Mouse (Mus musculus) embryo, embryonic 11 days (tissue): ENCODE results near the gene Wnk4.

Experiments used
- DNase-seq: peaks from one replicate; pipeline ENCODE4 v3.0.0-alpha.2; 2015

Gene Wnk4

GRCm38 (mm10) chr11:101245071-101245470 is 15.3 kb upstream of the Wnk4 start:
- DNase-seq, result peak; percentile 74

DNA sequence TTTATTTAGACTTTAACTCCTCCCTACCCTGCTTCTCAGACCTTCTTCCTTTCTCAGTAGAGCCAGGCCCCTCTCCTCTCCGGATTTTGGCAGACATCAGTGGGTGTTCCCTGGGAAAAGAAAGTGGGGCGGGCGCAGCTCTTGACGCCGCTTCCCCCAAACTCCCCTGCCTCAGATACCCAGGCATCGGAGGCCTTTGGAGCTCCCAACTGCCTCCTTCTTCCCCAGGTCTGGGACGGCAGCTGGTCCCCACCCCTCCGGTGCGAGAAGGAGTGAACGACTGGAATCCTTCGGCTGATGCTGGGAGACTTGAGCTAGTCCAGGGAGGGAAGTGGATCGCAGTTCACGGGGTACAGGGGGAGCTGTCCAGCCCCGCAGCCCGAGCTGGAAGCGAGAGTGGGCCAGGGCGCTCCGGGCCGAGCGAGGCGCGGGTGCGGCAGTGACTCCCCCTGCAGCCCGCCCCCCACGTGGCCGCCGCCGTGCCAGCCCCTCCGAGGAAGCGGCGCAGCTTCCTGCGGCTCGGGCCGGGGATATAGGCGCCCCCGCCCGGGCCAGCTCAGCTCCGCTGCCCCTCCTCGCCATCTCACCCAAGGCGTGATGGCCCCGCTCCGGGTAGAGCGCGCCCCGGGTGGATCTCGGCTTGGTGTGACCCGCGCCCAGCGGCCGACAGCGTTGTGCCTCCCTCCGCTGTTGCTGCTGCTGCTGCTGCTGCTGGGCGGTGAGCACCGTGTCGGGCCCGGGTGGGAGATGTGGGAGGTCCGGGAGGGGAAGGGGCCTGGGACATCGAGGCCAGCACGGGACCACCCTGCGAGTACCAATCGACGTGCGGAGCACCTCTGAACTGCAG is 14.3 kb upstream of the Wnk4 start, which contains the start of gene Ramp2:
Gene Ramp2 (plus strand): TSS at position 174 of the 847 bp plus-strand sequence.
- DNase-seq, result peak; percentile 72

DNA sequence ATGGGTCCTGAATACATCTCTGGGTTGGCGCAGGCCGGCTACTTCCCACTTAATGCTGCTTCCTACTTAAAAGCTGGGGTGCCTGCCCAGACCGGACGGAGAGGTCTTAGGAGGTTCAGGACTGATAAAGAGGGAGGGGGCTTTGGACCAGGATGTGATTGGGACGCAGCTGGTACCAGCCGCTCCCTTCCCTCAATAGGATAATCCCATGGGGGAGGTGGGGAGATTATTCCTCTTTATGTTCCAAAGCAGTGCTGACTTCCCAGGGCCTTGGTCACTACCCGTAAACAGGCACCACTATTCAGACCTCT is 13.7 kb upstream of the Wnk4 start:
- DNase-seq, result no peak

- DNase-seq, result no peak
Measured at GRCm38 (mm10) chr11:101247521-101248030, 12.8 kb upstream of the Wnk4 start.

GRCm38 (mm10) chr11:101248258-101248994 is 11.9 kb upstream of the Wnk4 start:
- peak; percentile 79 for DNase-seq

DNA sequence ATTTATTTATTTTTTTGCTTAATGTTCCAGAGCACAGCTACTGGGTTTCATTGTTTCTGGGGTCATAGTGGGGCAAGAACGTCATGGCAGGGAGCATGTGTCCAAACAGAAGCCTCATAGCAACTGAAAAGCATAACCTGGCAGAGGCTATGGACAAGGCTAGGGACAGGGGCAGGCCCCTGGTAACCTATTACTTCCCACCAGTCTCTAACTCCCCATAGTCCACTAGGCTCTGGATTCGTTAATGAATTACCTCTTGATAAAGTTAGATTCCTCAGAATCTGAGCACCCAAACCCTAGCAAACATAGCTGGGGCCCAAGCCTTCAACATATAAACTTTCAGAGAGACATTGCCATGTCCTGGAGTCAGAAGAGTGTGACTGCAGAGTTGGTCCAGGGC is 9.3 kb upstream of the Wnk4 start:
- no peak for DNase-seq

DNA sequence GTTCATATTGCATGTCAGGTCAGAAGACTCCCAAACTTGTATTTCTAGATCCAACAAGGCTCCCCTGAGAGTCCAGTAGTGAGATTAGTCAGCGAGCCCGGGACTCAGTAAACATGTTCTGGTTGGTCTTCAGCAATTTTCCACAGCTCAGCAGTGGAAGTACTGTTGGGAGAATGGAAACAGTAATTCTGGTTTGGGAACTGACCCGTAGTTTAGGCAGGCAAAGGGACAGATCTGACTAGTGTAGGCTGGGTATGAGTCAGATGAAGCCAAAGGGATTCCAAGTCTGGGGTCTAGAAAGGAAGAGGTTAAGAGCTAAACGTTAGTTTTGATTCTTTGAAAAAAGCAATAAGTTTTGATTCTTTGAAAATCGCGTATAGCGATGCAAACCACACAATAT is 7.4 kb upstream of the Wnk4 start:
- DNase-seq, result no peak

DNA sequence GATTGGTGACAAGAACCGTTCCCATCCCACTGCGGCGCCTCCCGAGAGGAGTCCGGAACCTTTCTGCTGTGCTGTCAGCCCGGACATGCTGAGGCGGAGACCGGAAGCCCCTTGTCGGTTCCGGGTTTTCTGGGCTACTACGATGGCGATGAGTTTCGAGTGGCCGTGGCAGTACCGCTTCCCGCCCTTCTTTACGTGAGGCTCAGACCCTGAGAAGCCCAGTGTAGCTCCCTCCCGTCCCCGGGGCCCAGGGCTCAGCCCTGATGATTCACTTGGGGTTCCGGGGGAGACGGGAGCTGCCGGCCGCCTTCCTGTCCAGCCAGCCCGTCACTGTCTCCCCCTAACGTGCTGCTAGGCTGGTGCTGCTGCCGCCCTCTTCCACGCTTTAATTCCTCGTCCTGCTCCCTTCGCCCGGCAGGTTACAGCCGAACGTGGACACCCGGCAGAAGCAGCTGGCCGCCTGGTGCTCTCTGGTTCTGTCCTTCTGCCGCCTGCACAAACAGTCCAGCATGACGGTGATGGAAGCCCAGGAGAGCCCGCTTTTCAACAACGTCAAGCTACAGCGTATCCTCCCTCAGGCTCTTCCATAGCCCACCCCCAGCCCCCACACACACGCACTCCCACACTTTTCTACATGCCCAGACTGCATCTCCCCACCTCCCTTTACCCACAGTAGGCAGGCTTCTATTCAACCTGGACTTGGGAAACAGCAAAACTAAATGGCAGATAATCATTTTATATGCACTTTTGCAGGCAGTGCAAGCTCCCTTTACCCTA is 6.6 kb upstream of the Wnk4 start, which contains the start of gene Vps25:
Gene Vps25 (plus strand): TSS at position 95 of the 777 bp plus-strand sequence.
- peak; percentile 92 for DNase-seq

DNA sequence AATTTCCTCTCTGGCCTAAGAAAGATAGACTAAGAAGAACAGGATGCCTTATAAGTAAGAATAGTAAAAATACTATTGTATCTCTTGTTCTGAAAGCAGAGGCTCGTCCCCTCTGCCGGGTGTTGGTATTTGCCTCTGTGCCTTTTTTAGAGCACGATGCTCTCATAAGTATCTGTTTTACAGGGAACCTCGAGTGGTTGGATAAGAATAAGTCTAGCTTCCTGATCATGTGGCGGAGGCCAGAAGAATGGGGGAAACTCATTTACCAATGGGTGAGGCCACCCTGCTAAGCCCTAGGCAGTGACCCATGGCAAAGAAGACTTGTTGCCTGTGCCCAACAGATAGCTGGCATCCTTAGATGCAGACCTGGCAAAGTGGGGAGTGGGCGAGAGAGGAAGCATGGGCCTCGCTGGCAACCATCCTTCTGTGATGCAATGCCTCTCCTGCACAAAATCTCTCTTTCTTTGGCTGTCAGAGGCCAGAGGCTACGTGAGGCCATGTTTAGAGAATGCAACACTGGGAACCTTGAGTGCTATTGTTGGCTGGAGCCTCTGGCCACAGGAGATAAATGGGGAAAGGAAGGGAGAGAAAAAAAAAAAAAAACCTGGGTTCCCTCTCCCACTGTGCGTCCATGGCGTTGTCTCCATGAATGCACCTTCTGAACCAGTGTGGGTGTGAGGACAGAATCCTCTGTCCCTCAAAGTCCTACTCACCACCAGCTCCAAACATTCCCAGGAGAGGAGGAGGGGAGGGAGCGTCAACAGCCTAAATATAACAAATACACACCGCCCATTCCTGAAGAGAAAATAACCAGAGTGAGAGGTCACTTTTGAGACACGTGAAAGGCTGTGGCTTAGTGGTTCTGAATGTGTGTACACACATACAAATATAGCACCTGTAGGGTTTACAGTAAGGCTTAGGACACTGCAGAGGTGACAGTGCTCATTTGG is 4.3 kb upstream of the Wnk4 start:
- no peak for DNase-seq

DNA sequence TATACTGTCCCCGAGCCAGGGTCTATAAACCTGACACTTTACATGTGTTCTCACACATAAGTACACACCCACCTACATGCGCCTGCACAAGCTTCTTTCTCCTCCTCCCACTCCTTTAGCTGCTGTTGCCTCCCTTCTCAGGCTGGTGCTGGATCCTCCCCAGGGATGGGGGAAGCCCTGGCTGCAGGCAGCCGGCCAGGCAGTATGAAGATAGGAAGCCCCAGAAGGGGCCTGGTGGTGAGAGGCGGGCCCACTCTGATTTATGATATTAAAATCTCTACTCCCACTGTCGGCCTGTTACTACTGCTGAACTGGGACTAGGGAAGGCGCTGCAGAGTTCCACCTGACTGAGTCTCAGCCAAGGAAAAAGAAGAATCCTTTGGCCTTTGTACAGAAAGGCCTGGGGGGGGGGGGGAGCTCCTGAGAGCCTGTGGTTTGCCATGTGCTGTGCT is 1.1 kb upstream of the Wnk4 start:
- peak; percentile 36 for DNase-seq

- DNase-seq, result peak; percentile 27
Measured at GRCm38 (mm10) chr11:101260826-101261380, 536 bp downstream of the Wnk4 start.

DNA sequence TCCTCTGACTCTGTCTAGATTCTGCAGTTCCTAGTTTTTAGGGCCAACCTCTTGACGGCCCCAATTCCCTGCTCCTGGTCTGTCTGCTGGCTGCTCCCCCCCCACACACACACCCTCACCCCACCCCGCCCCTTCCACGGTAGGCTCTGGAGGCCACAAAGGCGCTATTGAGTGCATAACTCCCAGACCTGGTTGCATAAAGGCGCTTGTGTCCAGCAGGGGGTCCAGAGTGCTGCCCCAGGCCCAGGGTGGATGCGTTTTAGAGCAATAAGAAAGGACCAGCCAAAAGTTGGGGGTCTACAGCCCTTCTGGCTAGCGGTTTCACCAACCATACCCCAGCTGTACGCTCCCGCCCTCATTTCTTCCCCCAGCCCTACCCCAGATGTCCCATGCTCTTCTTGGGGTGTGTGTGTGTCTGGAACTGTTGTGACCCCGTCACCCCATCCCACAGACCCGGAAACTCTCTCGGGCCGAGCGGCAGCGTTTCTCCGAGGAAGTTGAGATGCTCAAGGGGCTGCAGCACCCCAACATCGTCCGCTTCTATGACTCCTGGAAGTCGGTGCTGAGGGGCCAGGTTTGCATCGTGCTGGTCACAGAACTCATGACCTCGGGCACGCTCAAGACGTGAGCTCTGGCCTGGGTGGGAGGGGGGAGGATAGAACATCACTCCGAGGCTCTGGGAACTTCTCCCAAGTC is 2.1 kb downstream of the Wnk4 start:
- peak; percentile 64 for DNase-seq

GRCm38 (mm10) chr11:101263138-101263988 is 3.0 kb downstream of the Wnk4 start:
- peak; percentile 37 for DNase-seq

GRCm38 (mm10) chr11:101263989-101264280 is 3.6 kb downstream of the Wnk4 start:
- DNase-seq, result no peak

- DNase-seq, result peak; percentile 57
Measured at GRCm38 (mm10) chr11:101264954-101265471, 4.6 kb downstream of the Wnk4 start.

- no peak for DNase-seq
Measured at GRCm38 (mm10) chr11:101265906-101266305, 5.5 kb downstream of the Wnk4 start.

DNA sequence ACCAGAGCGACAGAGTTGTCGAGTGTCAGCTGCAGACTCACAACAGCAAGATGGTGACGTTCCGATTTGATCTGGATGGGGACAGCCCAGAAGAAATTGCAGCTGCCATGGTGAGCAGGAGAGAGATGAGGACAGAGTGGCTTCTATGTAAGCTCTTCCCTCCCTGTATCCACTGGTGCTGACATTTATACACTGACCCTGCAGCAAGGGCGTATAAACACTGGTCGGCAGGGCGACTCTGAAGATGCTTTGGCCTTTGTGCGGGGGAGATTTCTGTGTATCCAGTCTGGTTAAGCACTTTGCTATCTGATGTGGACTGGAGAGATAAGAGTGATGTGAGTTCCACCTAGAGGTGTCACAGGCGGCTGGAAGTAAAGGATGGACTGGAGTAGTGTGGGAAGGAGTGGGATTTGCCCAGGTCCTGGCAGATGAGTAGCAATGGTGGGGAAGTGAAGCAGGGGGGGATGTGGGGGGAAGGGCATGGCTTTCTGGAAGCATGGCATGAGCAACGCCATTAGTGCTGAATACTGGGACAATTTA is 9.3 kb downstream of the Wnk4 start:
- DNase-seq, result peak; percentile 37

DNA sequence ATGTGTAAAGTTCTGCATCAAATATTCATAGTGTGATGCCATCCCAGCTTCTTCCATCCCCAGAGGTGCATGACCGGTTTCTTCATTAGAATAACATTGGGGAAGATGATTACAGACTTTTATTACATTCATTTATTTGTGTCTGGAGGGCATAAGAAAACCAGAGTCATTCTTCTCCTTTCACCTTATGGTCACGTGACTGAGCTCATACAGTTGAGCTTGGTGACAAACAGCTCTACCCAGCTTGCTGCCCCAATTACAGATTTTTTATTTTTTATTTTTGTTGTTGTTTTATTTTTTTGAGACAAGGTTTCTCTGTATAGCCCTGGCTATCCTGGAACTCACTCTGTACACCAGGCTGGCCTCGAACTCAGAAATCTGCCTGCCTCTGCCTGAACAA is 12.1 kb downstream of the Wnk4 start:
- no peak for DNase-seq

GRCm38 (mm10) chr11:101275309-101275708 is 14.9 kb downstream of the Wnk4 start:
- DNase-seq, result no peak
